In the genomic region with DNA sequence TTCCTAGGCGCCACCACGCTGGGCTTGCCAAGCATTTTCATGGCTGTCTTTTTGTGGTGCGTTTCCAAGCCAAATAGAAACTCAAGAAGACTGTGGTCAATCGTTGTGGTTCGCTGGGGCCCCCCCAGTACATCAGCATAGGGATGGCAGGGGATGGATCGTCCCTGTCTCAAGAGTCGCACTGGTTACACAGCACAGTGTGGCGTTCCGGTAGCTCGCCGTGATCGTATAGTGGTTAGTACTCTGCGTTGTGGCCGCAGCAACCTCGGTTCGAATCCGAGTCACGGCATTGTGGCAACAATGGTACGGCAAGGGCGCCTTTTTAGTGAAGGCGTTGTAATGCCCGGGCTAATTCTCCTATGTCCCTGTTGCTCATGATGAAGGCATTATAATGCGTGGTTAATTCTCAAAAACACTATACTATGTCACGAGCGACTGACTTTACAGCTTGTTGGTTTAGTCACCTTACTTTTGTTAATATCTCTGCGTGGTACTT, we compare ENCODE assay signal across 8 mouse cellular contexts. TPM values are rescaled to one million over a fixed set of nuclear protein-coding genes. Genes with fewer than 3 reads are reported as not detected.
A peak's percentile ranks its signal among the peaks of the same experiment; 100 is the strongest.
DNase-seq lines count a peak whose midpoint lies in the region; ATAC-seq and TF ChIP-seq lines count a peak whose summit lies in the region.

No protein-coding gene starts in this region.

- no peaks in the 10 kb centered on the region for H3K27me3 ChIP-seq in limb, embryonic 11.5 days (ENCODE audit: control insufficient read depth, insufficient read depth, low read length)
- no peaks in the 10 kb centered on the region for H3K27me3 ChIP-seq in midbrain, embryonic 12.5 days
- no peaks in the 10 kb centered on the region for H3K27me3 ChIP-seq in spleen, adult 2 months (ENCODE audit: control insufficient read depth, insufficient read depth, low read length)

- peak; percentile 79 for ATAC-seq in limb, embryonic 11.5 days (ENCODE audit: insufficient number of reproducible peaks, low FRiP score, low TSS enrichment, low read depth)
- peak; percentile 81 for ATAC-seq in midbrain, embryonic 12.5 days (ENCODE audit: low FRiP score, low read depth)

- H3K36me3 ChIP-seq in limb, embryonic 11.5 days (ENCODE audit: control insufficient read depth, insufficient read depth, low read length), result no peaks in the 10 kb centered on the region
- H3K36me3 ChIP-seq in midbrain, embryonic 12.5 days, result no peaks in the 10 kb centered on the region
- H3K36me3 ChIP-seq in spleen, adult 2 months (ENCODE audit: control insufficient read depth, insufficient read depth, low read length), result no peaks in the 10 kb centered on the region

- peak overlapping the region; percentile 68 for H3K9ac ChIP-seq in limb, embryonic 11.5 days (ENCODE audit: low read length)
- H3K9ac ChIP-seq in midbrain, embryonic 12.5 days (replicated peaks), result peak overlapping the region; percentile 65

- DNase-seq in ovary, adult 18-20 months (ENCODE audit: low spot score), result peak; percentile 52
- no peak for DNase-seq in ovary, postnatal 10 days (ENCODE audit: low spot score)
- DNase-seq in embryo, embryonic 9.5 days (ENCODE audit: extremely low spot score), result peak; percentile 89
- peak; percentile 46 to 71 for DNase-seq in gastrocnemius, postnatal 36 days
- peak; percentile 78 for DNase-seq in kidney, adult 11 months
- peak; percentile 90 for DNase-seq in limb, embryonic 11.5 days (ENCODE audit: low spot score)
- peak; percentile 63 to 69 for DNase-seq in spleen, adult 2 months (ENCODE audit: low read depth in 1 of 2, low spot score in 2 of 2)

- intact Hi-C loops in gastrocnemius, postnatal 36 days (cut with DNase I), result no loop called here

- H3K4me3 ChIP-seq in limb, embryonic 11.5 days (ENCODE audit: low read depth, low read length), result peak overlapping the region; percentile 61
- peak overlapping the region; percentile 61 for H3K4me3 ChIP-seq in midbrain, embryonic 12.5 days
- peak overlapping the region; percentile 70 for H3K4me3 ChIP-seq in spleen, adult 2 months (ENCODE audit: extremely low read depth, insufficient read depth, insufficient read length)

- under 1% methylated on average over 26 of the region's 26 CpGs for WGBS in limb, embryonic 11.5 days
- WGBS in midbrain, embryonic 12.5 days, result 1% methylated on average over 26 of the region's 26 CpGs
- WGBS in spleen, adult 2 months, result 1% methylated on average over 26 of the region's 26 CpGs

- 0 out of 2 replicates have a peak overlapping the region, but pooled peaks have one; percentile 25 for H3K27ac ChIP-seq in limb, embryonic 11.5 days (replicated peaks; ENCODE audit: low read depth, low read length)
- H3K27ac ChIP-seq in midbrain, embryonic 12.5 days (replicated peaks), result peak overlapping the region; percentile 90
- peak overlapping the region; percentile 87 for H3K27ac ChIP-seq in spleen, adult 2 months (ENCODE audit: insufficient read depth, low read length)

- TF ChIP-seq POLR2A in spleen, adult 2 months (IDR thresholded peaks at IDR 0.05; ENCODE audit: low read depth, low read length), result no peak

- no peaks in the 10 kb centered on the region for H3K4me1 ChIP-seq in limb, embryonic 11.5 days (ENCODE audit: control insufficient read depth, insufficient read depth, low read length)
- H3K4me1 ChIP-seq in midbrain, embryonic 12.5 days, result peaks cover 7% of the 10 kb centered on the region; the same call in 1 of the 2 replicates
- H3K4me1 ChIP-seq in spleen, adult 2 months (ENCODE audit: control insufficient read depth, insufficient read depth, insufficient read length), result 0 out of 2 replicates have a peak, but pooled peaks cover 2% of the 10 kb centered on the region

- no peaks in the 10 kb centered on the region for H3K9me3 ChIP-seq in limb, embryonic 11.5 days (ENCODE audit: control insufficient read depth, low read length)
- no peaks in the 10 kb centered on the region for H3K9me3 ChIP-seq in midbrain, embryonic 12.5 days

- peak overlapping the region; percentile 36; the same call in 1 of the 2 replicates for H3K4me2 ChIP-seq in limb, embryonic 11.5 days (ENCODE audit: low read depth, severe bottlenecking)
- peak overlapping the region; percentile 45 for H3K4me2 ChIP-seq in midbrain, embryonic 12.5 days (replicated peaks)

- no peak for TF ChIP-seq CTCF in spleen, adult 2 months (IDR thresholded peaks at IDR 0.05; ENCODE audit: extremely low read depth, insufficient read depth, insufficient read length, insufficient replicate concordance)

RNA-seq across cellular contexts. Expression of a gene that starts 8.8 kb away (rescaled TPM):
- total RNA-seq in gastrocnemius, postnatal 36 days (2021), result 1 to 10 TPM; 1.9 to 2.1 TPM
- 6.2 and 7.9 TPM in 2 replicates for polyA plus RNA-seq in limb, embryonic 11.5 days (2014; fragmentation: Nextera tagmentation; extraction: Ambion mirVana)
- 9.2 TPM in 2 replicates for polyA plus RNA-seq in midbrain, embryonic 12.5 days (2016; fragmentation: Nextera tagmentation; extraction: Ambion mirVana)
- 4.3 and 5.5 TPM in 2 replicates for polyA plus RNA-seq in spleen, adult 2 months (2012; rRNA removed)

RNA-seq across cellular contexts. Expression of a gene that starts 48.5 kb away (rescaled TPM):
- 1 to 10 TPM; 3.8 to 6.0 TPM for total RNA-seq in gastrocnemius, postnatal 36 days (2021)
- not detected in 2 replicates for polyA plus RNA-seq in limb, embryonic 11.5 days (2014; fragmentation: Nextera tagmentation; extraction: Ambion mirVana)
- not detected in 2 replicates for polyA plus RNA-seq in midbrain, embryonic 12.5 days (2016; fragmentation: Nextera tagmentation; extraction: Ambion mirVana)
- 24.8 and 26.5 TPM in 2 replicates for polyA plus RNA-seq in spleen, adult 2 months (2012; rRNA removed)

Comparison
In these comparisons a context has a peak if more than half of its experiments do, and no peak if none do; other contexts are left out.
1. H3K27ac ChIP-seq: peak in every context shown above with its lines; median percentile 90 in midbrain, embryonic 12.5 days; 87 in spleen, adult 2 months; 25 in limb, embryonic 11.5 days.
2. RNA of a gene that starts 48.5 kb away (polyA plus RNA-seq): 24.8 to 26.5 TPM in spleen, adult 2 months; not detected in midbrain, embryonic 12.5 days and not detected in limb, embryonic 11.5 days; every median in the first group is over 10 times any median in the second.
3. Peak in every context shown above with its lines, with median percentiles within 50 percentile points of each other: H3K4me3 ChIP-seq.